ENCODE assay signal across 12 mouse cellular contexts in the genomic region with DNA sequence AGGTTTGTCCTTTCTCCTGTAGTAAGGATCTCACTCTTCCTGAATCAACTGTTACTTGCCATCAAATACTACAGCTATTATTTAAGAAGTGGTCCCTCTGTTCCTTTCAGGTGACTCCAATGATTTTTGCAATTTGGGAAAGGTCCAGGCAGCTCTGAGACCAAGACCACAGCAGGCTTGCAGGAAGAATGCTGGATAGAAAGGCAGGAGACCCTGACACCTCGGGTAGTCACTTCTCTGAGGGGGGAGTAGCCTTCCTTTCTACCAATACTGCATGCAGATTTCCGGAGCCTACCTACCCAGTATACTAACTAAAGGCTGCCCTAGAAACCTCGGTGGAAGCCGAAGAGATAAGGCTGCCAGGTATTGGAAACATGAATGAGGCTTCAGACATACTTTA. TPM values are rescaled to one million over a fixed set of nuclear protein-coding genes. Genes with fewer than 3 reads are reported as not detected.
DNase-seq lines count a peak whose midpoint lies in the region; ATAC-seq and TF ChIP-seq lines count a peak whose summit lies in the region.
"Had no signal": no experiment of that assay in that cellular context is flagged by ENCODE, and none has a peak within 500 bp of the region (broad histone marks: within the 10 kb centered on the region; RNA-seq: fewer than 3 reads in every experiment).

No protein-coding gene starts in this region.

- H3K27me3 ChIP-seq in hindbrain, embryonic 15.5 days = no peaks in the 10 kb centered on the region
- H3K27me3 ChIP-seq in hindbrain, embryonic 10.5 days (ENCODE audit: insufficient read depth, poor library complexity, severe bottlenecking) = no peaks in the 10 kb centered on the region
- H3K27me3 ChIP-seq in hindbrain, embryonic 16.5 days (replicated peaks; ENCODE audit: control insufficient read depth, insufficient read depth, low read length) = no peaks in the 10 kb centered on the region
- H3K27me3 ChIP-seq in myocyte (ENCODE audit: control insufficient read depth, insufficient read depth, insufficient read length) = no peaks in the 10 kb centered on the region
- H3K27me3 ChIP-seq: liver, embryonic 15.5 days had no signal

- peak; percentile 38 for DNase-seq in cerebellum, adult 9-11 months
- DNase-seq in cerebellum, adult 11-12 months = no peak
- no peak for DNase-seq in hindbrain, embryonic 10.5 days (ENCODE audit: low spot score)
- DNase-seq in right cerebral cortex, postnatal 36 days (ENCODE audit: low spot score in 2 of 2) = no peak
- DNase-seq in embryo, embryonic 11 days = no peak
- DNase-seq: right cerebral cortex, postnatal 14 days had no signal

- TF ChIP-seq POLR2A in myocyte (IDR thresholded peaks at IDR 0.05; ENCODE audit: insufficient read length, low read depth) = no peak

- H3K4me2 ChIP-seq in hindbrain, embryonic 15.5 days = no peak overlapping the region
- H3K4me2 ChIP-seq in hindbrain, embryonic 16.5 days (ENCODE audit: low read length) = 0 out of 2 replicates have a peak overlapping the region, but pooled peaks have one; percentile 2
- peak overlapping the region; percentile 27 for H3K4me2 ChIP-seq in myocyte (ENCODE audit: low read depth)
- H3K4me2 ChIP-seq: liver, embryonic 15.5 days had no signal

- no peaks in the 10 kb centered on the region for H3K79me2 ChIP-seq in myocyte (ENCODE audit: control insufficient read depth, insufficient read depth)

- no peak overlapping the region for H3ac ChIP-seq in myocyte (ENCODE audit: control insufficient read depth, insufficient read length)

- peaks cover 8% of the 10 kb centered on the region; the same call in 1 of the 2 replicates for H3K36me3 ChIP-seq in hindbrain, embryonic 15.5 days
- H3K36me3 ChIP-seq in hindbrain, embryonic 10.5 days = peaks cover 30% of the 10 kb centered on the region
- H3K36me3 ChIP-seq in hindbrain, embryonic 16.5 days (ENCODE audit: control insufficient read depth, insufficient read depth, low read length) = peaks cover 6% of the 10 kb centered on the region
- H3K36me3 ChIP-seq in myocyte (ENCODE audit: control insufficient read depth, insufficient read depth) = peaks cover 5% of the 10 kb centered on the region

- no peak for ATAC-seq in hindbrain, embryonic 15.5 days (ENCODE audit: low FRiP score, low read depth)
- ATAC-seq in hindbrain, embryonic 16.5 days = no peak

- H3K4me1 ChIP-seq in hindbrain, embryonic 15.5 days (replicated peaks) = peaks cover 40% of the 10 kb centered on the region
- peaks cover 17% of the 10 kb centered on the region for H3K4me1 ChIP-seq in hindbrain, embryonic 10.5 days (replicated peaks)
- peaks cover 30% of the 10 kb centered on the region for H3K4me1 ChIP-seq in hindbrain, embryonic 16.5 days (ENCODE audit: control insufficient read depth, insufficient read depth, low read depth, low read length)

- H3K4me3 ChIP-seq in hindbrain, embryonic 15.5 days = no peak overlapping the region
- H3K4me3 ChIP-seq in hindbrain, embryonic 10.5 days = no peak overlapping the region
- no peak overlapping the region for H3K4me3 ChIP-seq in hindbrain, embryonic 16.5 days (ENCODE audit: low read length)
- no peak overlapping the region for H3K4me3 ChIP-seq in myocyte
- H3K4me3 ChIP-seq: liver, embryonic 15.5 days had no signal

- WGBS in hindbrain, embryonic 15.5 days = 67% methylated on average over 4 of the region's 4 CpGs
- WGBS in hindbrain, embryonic 10.5 days = 74% methylated on average over 4 of the region's 4 CpGs
- 69% methylated on average over 4 of the region's 4 CpGs for WGBS in hindbrain, embryonic 16.5 days

- H3K9ac ChIP-seq in hindbrain, embryonic 15.5 days = no peak overlapping the region
- no peak overlapping the region for H3K9ac ChIP-seq in hindbrain, embryonic 16.5 days (ENCODE audit: low read depth, low read length)
- H3K9ac ChIP-seq: liver, embryonic 15.5 days had no signal

- H3K9me3 ChIP-seq in hindbrain, embryonic 15.5 days = no peaks in the 10 kb centered on the region
- H3K9me3 ChIP-seq in hindbrain, embryonic 10.5 days = no peaks in the 10 kb centered on the region
- H3K9me3 ChIP-seq in hindbrain, embryonic 16.5 days (ENCODE audit: control insufficient read depth, low read length) = no peaks in the 10 kb centered on the region
- H3K9me3 ChIP-seq: liver, embryonic 15.5 days had no signal

- H3K27ac ChIP-seq in hindbrain, embryonic 15.5 days (replicated peaks) = peak overlapping the region; percentile 84
- H3K27ac ChIP-seq in hindbrain, embryonic 10.5 days = no peak overlapping the region
- H3K27ac ChIP-seq in hindbrain, embryonic 16.5 days (ENCODE audit: low read depth, low read length) = peak overlapping the region; percentile 68
- H3K27ac ChIP-seq: liver, embryonic 15.5 days; macrophage had no signal

TF ChIP-seq in myocyte, 11 proteins besides CTCF, POLR2A, EP300 and RAD21:
- no peak for TF ChIP-seq SRF (IDR thresholded peaks at IDR 0.05; ENCODE audit: control insufficient read depth, insufficient read length, low read depth)
- no peak for TF ChIP-seq E2F4 (IDR thresholded peaks at IDR 0.05; ENCODE audit: insufficient read depth)
- TF ChIP-seq POLR2AphosphoS2 (IDR thresholded peaks at IDR 0.05; ENCODE audit: insufficient read length, low read depth) = no peak
- TF ChIP-seq CEBPB (IDR thresholded peaks at IDR 0.05; ENCODE audit: insufficient read depth, poor library complexity, severe bottlenecking) = no peak
- TF ChIP-seq MYOG (IDR thresholded peaks at IDR 0.05; ENCODE audit: control insufficient read depth in 1 of 3, insufficient read depth in 1 of 3, insufficient read length in 2 of 3, low read depth in 2 of 3) = no peak
- TF ChIP-seq TCF12 (IDR thresholded peaks at IDR 0.05; ENCODE audit: insufficient read depth, poor library complexity, severe bottlenecking) = no peak
- TF ChIP-seq MYOD1 (IDR thresholded peaks at IDR 0.05; ENCODE audit: control insufficient read depth in 1 of 3, insufficient read length in 2 of 3, low read depth in 2 of 3) = no peak
- TF ChIP-seq MAX (IDR thresholded peaks at IDR 0.05; ENCODE audit: low read depth) = no peak
- TF ChIP-seq TCF3 (IDR thresholded peaks at IDR 0.05; ENCODE audit: insufficient read length, low read depth) = no peak
- TF ChIP-seq REST (IDR thresholded peaks at IDR 0.05; ENCODE audit: insufficient read depth, insufficient read length) = no peak
- TF ChIP-seq USF1 (IDR thresholded peaks at IDR 0.05; ENCODE audit: low read depth) = no peak

RNA-seq across cellular contexts. Expression of a gene that starts 8.6 kb away (rescaled TPM):
- polyA plus RNA-seq in hindbrain, embryonic 15.5 days (2015; fragmentation: Nextera tagmentation; extraction: Ambion mirVana) = 12.5 and 15.0 TPM in 2 replicates
- polyA plus RNA-seq in hindbrain, embryonic 10.5 days (2016; fragmentation: Nextera tagmentation; extraction: Ambion mirVana) = 0.72 and 1.8 TPM in 2 replicates
- 10.7 and 11.6 TPM in 2 replicates for polyA plus RNA-seq in hindbrain, embryonic 16.5 days (2015; fragmentation: Nextera tagmentation; extraction: Ambion mirVana)
- 41.3 TPM for polyA plus RNA-seq in myocyte (2012; fragmentation: generic; extraction: Trizol)
- polyA plus RNA-seq: macrophage had no signal

RNA-seq across cellular contexts. Expression of a gene that starts 23.6 kb away (rescaled TPM):
- polyA plus RNA-seq in hindbrain, embryonic 15.5 days (2015; fragmentation: Nextera tagmentation; extraction: Ambion mirVana) = 110 and 133 TPM in 2 replicates
- polyA plus RNA-seq in hindbrain, embryonic 10.5 days (2016; fragmentation: Nextera tagmentation; extraction: Ambion mirVana) = 2.6 and 4.7 TPM in 2 replicates
- 168 and 199 TPM in 2 replicates for polyA plus RNA-seq in hindbrain, embryonic 16.5 days (2015; fragmentation: Nextera tagmentation; extraction: Ambion mirVana)
- 0.12 TPM for polyA plus RNA-seq in myocyte (2012; fragmentation: generic; extraction: Trizol)
- polyA plus RNA-seq: macrophage had no signal

RNA-seq across cellular contexts. Expression of a gene that starts 40.1 kb away (rescaled TPM):
- 0.14 TPM in 1 of 2 replicates, not detected in the other for polyA plus RNA-seq in hindbrain, embryonic 15.5 days (2015; fragmentation: Nextera tagmentation; extraction: Ambion mirVana)
- polyA plus RNA-seq in hindbrain, embryonic 10.5 days (2016; fragmentation: Nextera tagmentation; extraction: Ambion mirVana) = 2.5 and 5.1 TPM in 2 replicates
- polyA plus RNA-seq in hindbrain, embryonic 16.5 days (2015; fragmentation: Nextera tagmentation; extraction: Ambion mirVana) = 0.16 and 0.20 TPM in 2 replicates
- 0.41 TPM for polyA plus RNA-seq in myocyte (2012; fragmentation: generic; extraction: Trizol)
- polyA plus RNA-seq: heart, embryonic 14.5 days; macrophage had no signal

RNA-seq across cellular contexts. Expression of a gene that starts 44.1 kb away (rescaled TPM):
- 19.6 and 20.5 TPM in 2 replicates for polyA plus RNA-seq in hindbrain, embryonic 15.5 days (2015; fragmentation: Nextera tagmentation; extraction: Ambion mirVana)
- 21.5 and 26.3 TPM in 2 replicates for polyA plus RNA-seq in hindbrain, embryonic 10.5 days (2016; fragmentation: Nextera tagmentation; extraction: Ambion mirVana)
- polyA plus RNA-seq in hindbrain, embryonic 16.5 days (2015; fragmentation: Nextera tagmentation; extraction: Ambion mirVana) = 19.1 and 21.6 TPM in 2 replicates
- polyA plus RNA-seq in myocyte (2012; fragmentation: generic; extraction: Trizol) = 7.8 TPM

RNA-seq across cellular contexts. Expression of a gene that starts 44.1 kb away (rescaled TPM):
- 102 and 111 TPM in 2 replicates for polyA plus RNA-seq in hindbrain, embryonic 15.5 days (2015; fragmentation: Nextera tagmentation; extraction: Ambion mirVana)
- 104 and 109 TPM in 2 replicates for polyA plus RNA-seq in hindbrain, embryonic 10.5 days (2016; fragmentation: Nextera tagmentation; extraction: Ambion mirVana)
- 108 and 112 TPM in 2 replicates for polyA plus RNA-seq in hindbrain, embryonic 16.5 days (2015; fragmentation: Nextera tagmentation; extraction: Ambion mirVana)
- polyA plus RNA-seq in myocyte (2012; fragmentation: generic; extraction: Trizol) = 183 TPM

Comparison
In these comparisons a context has a peak if more than half of its experiments do, and no peak if none do; other contexts are left out.
1. RNA of a gene that starts 23.6 kb away (polyA plus RNA-seq): 168 to 199 TPM in hindbrain, embryonic 16.5 days and 110 to 133 TPM in hindbrain, embryonic 15.5 days; 2.6 to 4.7 TPM in hindbrain, embryonic 10.5 days and 0.12 TPM in myocyte (single experiment); every median in the first group is over 10 times any median in the second.